Comparison of ENCODE assay signal across 25 mouse cellular contexts in the genomic region with DNA sequence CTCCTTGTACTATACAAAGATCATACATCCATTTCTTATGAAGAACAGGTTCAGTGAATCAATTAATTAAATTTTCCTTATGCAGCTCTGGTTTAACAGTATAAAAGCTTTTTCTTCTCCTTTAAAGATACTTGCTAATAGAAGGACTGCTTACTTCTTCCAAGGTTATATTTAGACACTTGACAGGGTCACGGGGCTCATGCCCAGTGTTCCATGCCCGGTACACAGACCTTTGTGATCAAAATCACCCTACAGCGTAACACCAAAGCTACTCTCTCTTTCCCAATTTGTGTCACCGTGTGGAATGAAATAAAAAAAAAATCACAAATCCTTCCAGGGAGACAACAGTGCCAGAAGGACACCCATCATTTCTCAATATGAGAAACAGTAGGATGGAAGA. TPM values are rescaled to one million over a fixed set of nuclear protein-coding genes. Genes with fewer than 3 reads are reported as not detected.
"Had no signal": no experiment of that assay in that cellular context is flagged by ENCODE, and none has a peak within 500 bp of the region (broad histone marks: within the 10 kb centered on the region; RNA-seq: fewer than 3 reads in every experiment).

No protein-coding gene starts in this region.

- DNase-seq: forebrain, postnatal 0 days; gastrocnemius, postnatal 14 days; gastrocnemius, postnatal 36 days; kidney, adult 11 months; kidney, adult 2 months; kidney, adult 9 months; kidney, postnatal 14 days; kidney, postnatal 36 days; layer of hippocampus, adult 9-11 months; layer of hippocampus, postnatal 36 days; left cerebral cortex, postnatal 4 days; lung, adult 18-20 months had no signal

- H3K27me3 ChIP-seq: heart, embryonic 13.5 days; heart, embryonic 15.5 days; hindbrain, embryonic 13.5 days; hindbrain, embryonic 15.5 days; kidney, embryonic 15.5 days; limb, embryonic 13.5 days; limb, embryonic 15.5 days; liver, embryonic 12.5 days had no signal

- H3K9me3 ChIP-seq: heart, embryonic 13.5 days; heart, embryonic 15.5 days; hindbrain, embryonic 13.5 days; hindbrain, embryonic 15.5 days; kidney, embryonic 15.5 days; limb, embryonic 13.5 days; limb, embryonic 15.5 days; liver, embryonic 12.5 days had no signal

- H3K27ac ChIP-seq: heart, embryonic 13.5 days; heart, embryonic 15.5 days; hindbrain, embryonic 13.5 days; hindbrain, embryonic 15.5 days; hindbrain, postnatal 0 days; kidney, embryonic 15.5 days; kidney, postnatal 0 days; limb, embryonic 13.5 days; limb, embryonic 15.5 days; liver, embryonic 12.5 days; liver, embryonic 14.5 days had no signal

- H3K36me3 ChIP-seq: heart, embryonic 13.5 days; heart, embryonic 15.5 days; hindbrain, embryonic 13.5 days; hindbrain, embryonic 15.5 days; kidney, embryonic 15.5 days; limb, embryonic 13.5 days; limb, embryonic 15.5 days; liver, embryonic 12.5 days had no signal

- H3K4me2 ChIP-seq: heart, embryonic 13.5 days; heart, embryonic 15.5 days; hindbrain, embryonic 13.5 days; hindbrain, embryonic 15.5 days; kidney, embryonic 15.5 days; limb, embryonic 13.5 days; limb, embryonic 15.5 days; liver, embryonic 12.5 days had no signal

- H3K9ac ChIP-seq: forebrain, postnatal 0 days; heart, embryonic 13.5 days; heart, embryonic 15.5 days; hindbrain, embryonic 13.5 days; hindbrain, embryonic 15.5 days; kidney, embryonic 15.5 days; limb, embryonic 13.5 days; limb, embryonic 15.5 days; liver, embryonic 12.5 days; liver, embryonic 14.5 days had no signal

- ATAC-seq: forebrain, postnatal 0 days; hindbrain, postnatal 0 days; intestine, embryonic 16.5 days; liver, embryonic 12.5 days had no signal

- H3K4me1 ChIP-seq: heart, embryonic 15.5 days; hindbrain, embryonic 13.5 days; hindbrain, embryonic 15.5 days; kidney, embryonic 15.5 days; limb, embryonic 13.5 days; limb, embryonic 15.5 days; liver, embryonic 12.5 days had no signal

- H3K4me3 ChIP-seq: heart, embryonic 13.5 days; heart, embryonic 15.5 days; hindbrain, embryonic 13.5 days; hindbrain, embryonic 15.5 days; kidney, embryonic 15.5 days; limb, embryonic 13.5 days; limb, embryonic 15.5 days; liver, embryonic 12.5 days had no signal

RNA-seq across cellular contexts. Expression of gene Pcdh15, which starts 48.8 kb away (rescaled TPM):
- total RNA-seq: hematopoietic stem cell, adult 5-6 weeks had no signal
